Mouse (Mus musculus) frontal cortex, postnatal 36 days (tissue): ENCODE results near the gene Hexim2.

Experiments
- DNase-seq, 2 experiments: peaks; one replicate each; pipeline ENCODE4 v3.0.0; 2022; ENCODE audit warnings: low spot score in 2 of 2

Gene Hexim2

GRCm38 (mm10) chr11:103111881-103112551, 20.2 kb upstream of the Hexim2 start:
- DNase-seq: no peak

GRCm38 (mm10) chr11:103112552-103112912, 19.7 kb upstream of the Hexim2 start:
- no peak for DNase-seq

- DNase-seq: no peak
Measured at GRCm38 (mm10) chr11:103113005-103113404, 19.2 kb upstream of the Hexim2 start.

- DNase-seq: no peak
Measured at GRCm38 (mm10) chr11:103113771-103114170, 18.5 kb upstream of the Hexim2 start.

GRCm38 (mm10) chr11:103114270-103114943, 17.8 kb upstream of the Hexim2 start:
- no peak for DNase-seq

- DNase-seq: peak; percentile 83 to 85
Measured at GRCm38 (mm10) chr11:103115163-103116007, 16.8 kb upstream of the Hexim2 start.

- peak; percentile 99 to 100 for DNase-seq
Measured at GRCm38 (mm10) chr11:103116008-103116818, 16.0 kb upstream of the Hexim2 start, which contains the start of gene Hexim1. Gene Hexim1, plus strand, starts transcription at chr11:103116231.

- DNase-seq: peak; percentile 68 to 73
Measured at GRCm38 (mm10) chr11:103116959-103117590, 15.2 kb upstream of the Hexim2 start.

GRCm38 (mm10) chr11:103117591-103118009, 14.6 kb upstream of the Hexim2 start:
- no peak for DNase-seq

GRCm38 (mm10) chr11:103118866-103119265, 13.4 kb upstream of the Hexim2 start:
- DNase-seq: no peak

GRCm38 (mm10) chr11:103119609-103120008, 12.6 kb upstream of the Hexim2 start:
- DNase-seq: no peak

- no peak for DNase-seq
Measured at GRCm38 (mm10) chr11:103120315-103120714, 11.9 kb upstream of the Hexim2 start.

GRCm38 (mm10) chr11:103132576-103133455, 587 bp downstream of the Hexim2 start:
- peak; percentile 100 for DNase-seq

- no peak for DNase-seq
Measured at GRCm38 (mm10) chr11:103133456-103134185, 1.4 kb downstream of the Hexim2 start.

GRCm38 (mm10) chr11:103134221-103134620, 2.0 kb downstream of the Hexim2 start:
- peak in 1 of 2 experiments; percentile 43 for DNase-seq

GRCm38 (mm10) chr11:103136039-103136577, 3.9 kb downstream of the Hexim2 start:
- DNase-seq: no peak

- no peak for DNase-seq
Measured at GRCm38 (mm10) chr11:103139951-103140762, 7.9 kb downstream of the Hexim2 start.

GRCm38 (mm10) chr11:103140763-103141100, 8.5 kb downstream of the Hexim2 start:
- no peak for DNase-seq
